Mouse (Mus musculus): ENCODE data around the gene Lrpap1. TPM values are rescaled to one million over a fixed set of nuclear protein-coding genes. Genes with fewer than 3 reads are reported as not detected.

Gene Lrpap1
- polyA plus RNA-seq, 1 experiment from 2014 or later = 64.0 TPM

- no peaks in the 10 kb centered on the region for H3K9me3 ChIP-seq (replicated peaks)
- WGBS (ENCODE audit: insufficient replicate concordance) = 70% methylated on average over 8 of the region's 8 CpGs
- 0 out of 2 replicates have a peak, but pooled peaks cover 16% of the 10 kb centered on the region for H3K27me3 ChIP-seq
- ATAC-seq (ENCODE audit: low read depth) (no peak), DNase-seq (no peak)
- H3K36me3 ChIP-seq = no peaks in the 10 kb centered on the region
- H3K4me3 ChIP-seq (replicated peaks) = no peak overlapping the region
- H3K4me1 ChIP-seq (replicated peaks) = peaks cover 22% of the 10 kb centered on the region
- no peak overlapping the region for H3K9ac ChIP-seq
- no peak overlapping the region for H3K4me2 ChIP-seq
- no peak overlapping the region for H3K27ac ChIP-seq
Measured at GRCm38 (mm10) chr5:35120024-35120423, 14.5 kb upstream of the Lrpap1 start.

- H3K9me3 ChIP-seq (replicated peaks) = no peaks in the 10 kb centered on the region
- ATAC-seq (ENCODE audit: low read depth) = no peak
- 79% methylated on average over 2 of the region's 2 CpGs for WGBS (ENCODE audit: insufficient replicate concordance)
- H3K4me1 ChIP-seq (replicated peaks) = peaks cover 22% of the 10 kb centered on the region
- no peak overlapping the region for H3K9ac ChIP-seq
- no peaks in the 10 kb centered on the region for H3K36me3 ChIP-seq
- 0 out of 2 replicates have a peak, but pooled peaks cover 16% of the 10 kb centered on the region for H3K27me3 ChIP-seq
- no peak overlapping the region for H3K27ac ChIP-seq
- DNase-seq = no peak
- H3K4me2 ChIP-seq = no peak overlapping the region
- H3K4me3 ChIP-seq (replicated peaks) = no peak overlapping the region
Measured at GRCm38 (mm10) chr5:35118418-35118817, 12.9 kb upstream of the Lrpap1 start.

- H3K4me2 ChIP-seq = no peak overlapping the region
- no peak overlapping the region for H3K9ac ChIP-seq
- H3K27ac ChIP-seq = no peak overlapping the region
- no peaks in the 10 kb centered on the region for H3K9me3 ChIP-seq (replicated peaks)
- no peak for DNase-seq
- H3K36me3 ChIP-seq = no peaks in the 10 kb centered on the region
- H3K4me3 ChIP-seq (replicated peaks) = no peak overlapping the region
- ATAC-seq (ENCODE audit: low read depth) = no peak
- H3K4me1 ChIP-seq (replicated peaks) = peaks cover 22% of the 10 kb centered on the region
- H3K27me3 ChIP-seq = 0 out of 2 replicates have a peak, but pooled peaks cover 16% of the 10 kb centered on the region
- 26% methylated on average over 3 of the region's 3 CpGs for WGBS (ENCODE audit: insufficient replicate concordance)
Measured at GRCm38 (mm10) chr5:35117633-35118032, 12.1 kb upstream of the Lrpap1 start.

GRCm38 (mm10) chr5:35116002-35116401 is 10.4 kb upstream of the Lrpap1 start:
- WGBS (ENCODE audit: insufficient replicate concordance) = 58% methylated on average over 3 of the region's 3 CpGs
- ATAC-seq (ENCODE audit: low read depth) (peak; percentile 60), DNase-seq (no peak)
- H3K27ac ChIP-seq = peak overlapping the region; percentile 29; the same call in 1 of the 2 replicates
- peak overlapping the region; percentile 35 for H3K4me2 ChIP-seq
- peak overlapping the region; percentile 3; the same call in 1 of the 2 replicates for H3K9ac ChIP-seq
- peaks cover 22% of the 10 kb centered on the region for H3K4me1 ChIP-seq (replicated peaks)
- no peaks in the 10 kb centered on the region for H3K36me3 ChIP-seq
- no peak overlapping the region for H3K4me3 ChIP-seq (replicated peaks)
- H3K9me3 ChIP-seq (replicated peaks) = no peaks in the 10 kb centered on the region
- H3K27me3 ChIP-seq = 0 out of 2 replicates have a peak, but pooled peaks cover 16% of the 10 kb centered on the region

- ATAC-seq (ENCODE audit: low read depth) = no peak
- no peak overlapping the region for H3K27ac ChIP-seq
- H3K4me1 ChIP-seq (replicated peaks) = peaks cover 15% of the 10 kb centered on the region
- H3K4me2 ChIP-seq = no peak overlapping the region
- no peak overlapping the region for H3K4me3 ChIP-seq (replicated peaks)
- no peak for DNase-seq
- no peak overlapping the region for H3K9ac ChIP-seq
- H3K9me3 ChIP-seq (replicated peaks) = no peaks in the 10 kb centered on the region
- peaks cover 12% of the 10 kb centered on the region for H3K27me3 ChIP-seq
- H3K36me3 ChIP-seq = no peaks in the 10 kb centered on the region
- WGBS (ENCODE audit: insufficient replicate concordance) = 51% methylated on average over 4 of the region's 4 CpGs
Measured at GRCm38 (mm10) chr5:35112444-35112843, 6.9 kb upstream of the Lrpap1 start.

GRCm38 (mm10) chr5:35105922-35106298 is 344 bp upstream of the Lrpap1 start:
- Histone ChIP-seq H3K36me3 (peaks cover 17% of the 10 kb centered on the region), H3K27me3 (peaks cover 15% of the 10 kb centered on the region), H3K4me3 (replicated peaks) (peak overlapping the region; percentile 74), H3K4me1 (replicated peaks) (peaks cover 37% of the 10 kb centered on the region), H3K9me3 (replicated peaks) (no peaks in the 10 kb centered on the region), H3K27ac (no peak overlapping the region), H3K4me2 (peak overlapping the region; percentile 90), H3K9ac (peak overlapping the region; percentile 52)
- DNase-seq (no peak), ATAC-seq (ENCODE audit: low read depth) (peak; percentile 10; the same call in 1 of the 2 replicates)
- 11% methylated on average over 11 of the region's 11 CpGs for WGBS (ENCODE audit: insufficient replicate concordance)

- Histone ChIP-seq H3K4me2 (peak overlapping the region; percentile 90), H3K36me3 (peaks cover 33% of the 10 kb centered on the region), H3K9me3 (replicated peaks) (no peaks in the 10 kb centered on the region), H3K27ac (peak overlapping the region; percentile 79), H3K4me1 (replicated peaks) (peaks cover 37% of the 10 kb centered on the region), H3K4me3 (replicated peaks) (peak overlapping the region; percentile 74), H3K27me3 (peaks cover 12% of the 10 kb centered on the region), H3K9ac (peak overlapping the region; percentile 80)
- DNase-seq (no peak), ATAC-seq (ENCODE audit: low read depth) (peak; percentile 4; the same call in 1 of the 2 replicates)
- 69% methylated on average over 8 of the region's 8 CpGs for WGBS (ENCODE audit: insufficient replicate concordance)
Measured at GRCm38 (mm10) chr5:35104183-35104959, 1.2 kb downstream of the Lrpap1 start.

- H3K9ac ChIP-seq = peak overlapping the region; percentile 80
- H3K27me3 ChIP-seq = peaks cover 12% of the 10 kb centered on the region
- peak overlapping the region; percentile 74 for H3K4me3 ChIP-seq (replicated peaks)
- H3K4me2 ChIP-seq = peak overlapping the region; percentile 90
- H3K4me1 ChIP-seq (replicated peaks) = peaks cover 37% of the 10 kb centered on the region
- H3K27ac ChIP-seq = peak overlapping the region; percentile 31
- WGBS (ENCODE audit: insufficient replicate concordance) = 20% methylated on average over 2 of the region's 2 CpGs
- no peaks in the 10 kb centered on the region for H3K9me3 ChIP-seq (replicated peaks)
- peak; percentile 51 for ATAC-seq (ENCODE audit: low read depth)
- peaks cover 41% of the 10 kb centered on the region for H3K36me3 ChIP-seq
- DNase-seq = peak; percentile 42
Measured at GRCm38 (mm10) chr5:35103528-35103927, 2.0 kb downstream of the Lrpap1 start.

- Histone ChIP-seq H3K36me3 (peaks cover 45% of the 10 kb centered on the region), H3K27ac (peak overlapping the region; percentile 31; the same call in 1 of the 2 replicates), H3K4me2 (peak overlapping the region; percentile 90), H3K9ac (peak overlapping the region; percentile 80), H3K9me3 (replicated peaks) (no peaks in the 10 kb centered on the region), H3K4me3 (replicated peaks) (peak overlapping the region; percentile 74), H3K27me3 (peaks cover 9% of the 10 kb centered on the region), H3K4me1 (replicated peaks) (peaks cover 37% of the 10 kb centered on the region)
- no peak for ATAC-seq (ENCODE audit: low read depth)
- DNase-seq = no peak
- 74% methylated on average over 8 of the region's 8 CpGs for WGBS (ENCODE audit: insufficient replicate concordance)
Measured at GRCm38 (mm10) chr5:35103086-35103485, 2.5 kb downstream of the Lrpap1 start.

GRCm38 (mm10) chr5:35091636-35092035 is 13.9 kb downstream of the Lrpap1 start:
- Histone ChIP-seq H3K4me2 (no peak overlapping the region), H3K36me3 (peaks cover 56% of the 10 kb centered on the region), H3K9me3 (replicated peaks) (no peaks in the 10 kb centered on the region), H3K27me3 (no peaks in the 10 kb centered on the region; the same call in 1 of the 2 replicates), H3K4me1 (replicated peaks) (peaks cover 5% of the 10 kb centered on the region; the same call in 1 of the 2 replicates), H3K9ac (no peak overlapping the region), H3K27ac (no peak overlapping the region), H3K4me3 (replicated peaks) (no peak overlapping the region)
- DNase-seq = no peak
- ATAC-seq (ENCODE audit: low read depth) = no peak
- 84% methylated on average over 3 of the region's 3 CpGs for WGBS (ENCODE audit: insufficient replicate concordance)

- DNase-seq (no peak), ATAC-seq (ENCODE audit: low read depth) (no peak)
- no peak overlapping the region for H3K4me3 ChIP-seq (replicated peaks)
- H3K36me3 ChIP-seq = peaks cover 35% of the 10 kb centered on the region
- no peak overlapping the region for H3K9ac ChIP-seq
- no peak overlapping the region for H3K4me2 ChIP-seq
- H3K27ac ChIP-seq = no peak overlapping the region
- WGBS (ENCODE audit: insufficient replicate concordance) = 68% methylated on average over 5 of the region's 5 CpGs
- H3K9me3 ChIP-seq (replicated peaks) = no peaks in the 10 kb centered on the region
- H3K27me3 ChIP-seq = peaks cover 5% of the 10 kb centered on the region; the same call in 1 of the 2 replicates
- peaks cover 5% of the 10 kb centered on the region; the same call in 1 of the 2 replicates for H3K4me1 ChIP-seq (replicated peaks)
Measured at GRCm38 (mm10) chr5:35089614-35089963, 16.0 kb downstream of the Lrpap1 start.

Measured in liver, embryonic 13.5 days (tissue).